Mouse (Mus musculus): ENCODE results near the gene Asb11.

DNA sequence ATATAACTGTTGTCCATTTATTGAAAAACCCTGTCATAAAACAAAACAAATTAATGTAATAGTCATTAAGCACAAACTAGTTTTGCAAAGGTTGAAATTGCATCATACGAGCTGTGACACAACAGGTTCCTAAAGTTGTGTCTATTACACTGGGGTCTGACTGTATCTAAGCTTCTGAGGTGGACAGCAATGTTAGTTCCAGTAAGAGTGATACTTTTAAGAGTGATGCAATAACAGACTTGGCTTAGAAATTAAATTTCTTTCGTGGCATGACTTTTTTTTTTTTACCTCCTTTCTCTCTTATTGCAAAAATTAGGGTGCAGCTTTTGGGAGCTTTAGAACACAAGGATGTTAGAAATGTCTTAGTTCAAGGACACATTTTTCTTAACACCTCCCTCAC is 8.6 kb upstream of the Asb11 start:
- TF ChIP-seq EP300 (IDR thresholded peaks at IDR 0.05; ENCODE audit: low read depth) (no peak), CTCF (IDR thresholded peaks at IDR 0.05; ENCODE audit: low read depth) (no peak)
